21 mouse cellular contexts compared by ENCODE assay signal in the genomic region with DNA sequence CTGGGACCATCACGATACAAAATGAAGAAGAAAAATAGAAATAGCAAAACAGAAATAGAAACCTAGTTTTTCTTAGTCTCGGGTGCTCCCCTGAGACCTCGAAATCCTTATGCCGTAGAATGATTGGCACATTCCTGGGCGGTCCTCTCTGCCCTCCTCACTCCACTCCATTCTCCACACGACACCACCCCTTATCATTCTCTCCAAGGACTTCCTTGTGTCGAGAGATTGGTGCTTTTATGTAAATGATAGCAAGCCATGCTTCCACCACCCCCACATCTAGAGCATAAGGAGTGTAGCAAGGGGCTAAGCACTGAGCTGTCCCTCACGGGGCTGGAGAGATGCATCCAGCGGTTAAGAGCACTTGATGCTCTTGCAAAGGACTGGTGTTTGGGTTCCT.
DNase-seq lines count a peak whose midpoint lies in the region; ATAC-seq lines count a peak whose summit lies in the region.
"Had no signal": no experiment of that assay in that cellular context is flagged by ENCODE, and none has a peak within 500 bp of the region (broad histone marks: within the 10 kb centered on the region; RNA-seq: fewer than 3 reads in every experiment).

No protein-coding gene starts in this region.

- H3K36me3 ChIP-seq in heart, embryonic 12.5 days: no peaks in the 10 kb centered on the region
- no peaks in the 10 kb centered on the region for H3K36me3 ChIP-seq in liver, embryonic 12.5 days
- H3K36me3 ChIP-seq in limb, embryonic 10.5 days: no peaks in the 10 kb centered on the region
- H3K36me3 ChIP-seq: embryonic facial prominence, embryonic 12.5 days; hindbrain, embryonic 15.5 days; kidney, embryonic 15.5 days; midbrain, embryonic 12.5 days had no signal

- intact Hi-C loops in left cerebral cortex, postnatal 36 days (cut with DNase I): no loop called here

- no peak for DNase-seq in heart, adult 8-10 months (ENCODE audit: low spot score)
- DNase-seq in left cerebral cortex, postnatal 36 days (ENCODE audit: low spot score in 2 of 2): no peak
- DNase-seq in limb, embryonic 10.5 days (ENCODE audit: low spot score): no peak
- no peak for DNase-seq in urinary bladder, postnatal 25 days (ENCODE audit: low spot score)
- DNase-seq: adrenal gland, postnatal 36 days; cerebellum, adult 9-10 months; kidney, postnatal 4 days; layer of hippocampus, adult 9-11 months; lung, adult 18-20 months; lung, postnatal 10 days had no signal

- H3K4me3 ChIP-seq in heart, embryonic 12.5 days: no peak overlapping the region
- 0 out of 2 replicates have a peak overlapping the region, but pooled peaks have one; percentile 5 for H3K4me3 ChIP-seq in liver, embryonic 12.5 days
- H3K4me3 ChIP-seq in limb, embryonic 10.5 days: no peak overlapping the region
- H3K4me3 ChIP-seq: embryonic facial prominence, embryonic 12.5 days; erythroblast, embryonic 14.5 days; forebrain, embryonic 13.5 days; hindbrain, embryonic 15.5 days; kidney, embryonic 15.5 days; midbrain, embryonic 12.5 days had no signal

- H3K4me2 ChIP-seq in heart, embryonic 12.5 days: peak overlapping the region; percentile 28
- peak overlapping the region; percentile 60 for H3K4me2 ChIP-seq in liver, embryonic 12.5 days
- H3K4me2 ChIP-seq: embryonic facial prominence, embryonic 12.5 days; forebrain, embryonic 13.5 days; hindbrain, embryonic 15.5 days; kidney, embryonic 15.5 days; midbrain, embryonic 12.5 days had no signal

- H3K4me1 ChIP-seq in heart, embryonic 12.5 days (replicated peaks): peaks cover 21% of the 10 kb centered on the region
- H3K4me1 ChIP-seq in liver, embryonic 12.5 days: peaks cover 37% of the 10 kb centered on the region
- 0 out of 2 replicates have a peak, but pooled peaks cover 6% of the 10 kb centered on the region for H3K4me1 ChIP-seq in limb, embryonic 10.5 days
- H3K4me1 ChIP-seq: embryonic facial prominence, embryonic 12.5 days; hindbrain, embryonic 15.5 days; kidney, embryonic 15.5 days had no signal

- no peak overlapping the region for H3K27ac ChIP-seq in heart, embryonic 12.5 days (ENCODE audit: poor library complexity, severe bottlenecking)
- 0 out of 2 replicates have a peak overlapping the region, but pooled peaks have one; percentile 58 for H3K27ac ChIP-seq in liver, embryonic 12.5 days
- H3K27ac ChIP-seq in limb, embryonic 10.5 days: no peak overlapping the region
- H3K27ac ChIP-seq: embryonic facial prominence, embryonic 12.5 days; forebrain, embryonic 13.5 days; hindbrain, embryonic 15.5 days; kidney, embryonic 15.5 days; midbrain, embryonic 12.5 days had no signal

- H3K9ac ChIP-seq in heart, embryonic 12.5 days: no peak overlapping the region
- no peak overlapping the region; the same call in 1 of the 2 replicates for H3K9ac ChIP-seq in liver, embryonic 12.5 days
- H3K9ac ChIP-seq: embryonic facial prominence, embryonic 12.5 days; forebrain, embryonic 13.5 days; hindbrain, embryonic 15.5 days; kidney, embryonic 15.5 days; midbrain, embryonic 12.5 days had no signal

- H3K9me3 ChIP-seq in heart, embryonic 12.5 days (replicated peaks): no peaks in the 10 kb centered on the region
- H3K9me3 ChIP-seq in liver, embryonic 12.5 days (replicated peaks): no peaks in the 10 kb centered on the region
- H3K9me3 ChIP-seq in limb, embryonic 10.5 days (replicated peaks): no peaks in the 10 kb centered on the region
- H3K9me3 ChIP-seq: embryonic facial prominence, embryonic 12.5 days; forebrain, embryonic 13.5 days; hindbrain, embryonic 15.5 days; kidney, embryonic 15.5 days; midbrain, embryonic 12.5 days had no signal

- peak; percentile 33; the same call in 1 of the 2 replicates for ATAC-seq in heart, embryonic 12.5 days (ENCODE audit: insufficient number of reproducible peaks, low FRiP score)
- ATAC-seq in common myeloid progenitor, adult 5-6 weeks (replicated peaks; ENCODE audit: low read depth, poor library complexity, severe bottlenecking): peak; percentile 97
- ATAC-seq in liver, embryonic 12.5 days: peak; percentile 97
- peak; percentile 96 for ATAC-seq in megakaryocyte progenitor cell, adult 5-6 weeks (replicated peaks; ENCODE audit: poor library complexity)
- ATAC-seq: forebrain, embryonic 13.5 days had no signal

- H3K27me3 ChIP-seq in heart, embryonic 12.5 days (replicated peaks): peaks cover 18% of the 10 kb centered on the region; the same call in 1 of the 2 replicates
- H3K27me3 ChIP-seq in liver, embryonic 12.5 days (replicated peaks): peaks cover 9% of the 10 kb centered on the region
- H3K27me3 ChIP-seq in limb, embryonic 10.5 days (ENCODE audit: low read depth, poor library complexity, severe bottlenecking): no peaks in the 10 kb centered on the region
- H3K27me3 ChIP-seq: embryonic facial prominence, embryonic 12.5 days; forebrain, embryonic 13.5 days; hindbrain, embryonic 15.5 days; kidney, embryonic 15.5 days; midbrain, embryonic 12.5 days; Patski had no signal

- 22% methylated on average over 9 of the region's 9 CpGs for WGBS in heart, embryonic 12.5 days
- WGBS in liver, embryonic 12.5 days (ENCODE audit: insufficient replicate concordance): 15% methylated on average over 9 of the region's 9 CpGs
- 83% methylated on average over 9 of the region's 9 CpGs for WGBS in limb, embryonic 10.5 days

Comparison
In these comparisons a context has a peak if more than half of its experiments do, and no peak if none do; other contexts are left out.
1. ATAC-seq: peak in every context shown above with its lines; median percentile 97 in common myeloid progenitor, adult 5-6 weeks; 97 in liver, embryonic 12.5 days; 96 in megakaryocyte progenitor cell, adult 5-6 weeks; 33 in heart, embryonic 12.5 days.